Mouse (Mus musculus) yolk sac, embryonic 10.5 days (tissue): ENCODE results near the gene Zfp423.

Experiments used
- DNase-seq: peaks from one replicate; pipeline ENCODE4 v3.0.0-alpha.2; 2017; ENCODE audit warnings: low spot score

Zfp423 gene

DNA sequence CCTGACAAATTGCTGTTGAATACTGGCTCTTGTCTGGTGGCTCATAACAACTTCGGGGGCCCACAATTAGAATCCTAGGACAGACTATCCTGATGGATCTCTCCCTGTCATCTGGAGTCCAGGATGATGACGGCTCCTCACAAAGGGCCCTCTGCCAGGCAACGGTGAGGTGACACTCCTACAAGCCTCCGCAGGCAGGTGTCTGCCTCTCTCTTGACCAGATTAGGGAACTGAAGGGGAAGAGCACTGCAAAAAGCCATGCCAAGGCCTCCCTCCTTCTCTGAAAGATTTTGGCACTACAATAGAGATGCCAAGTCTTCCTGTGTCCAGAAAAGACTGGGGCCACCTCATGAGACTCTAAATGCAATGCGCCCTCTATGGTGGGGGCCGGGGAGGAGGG, 7.1 kb downstream of the Zfp423 start:
- DNase-seq = no peak

DNA sequence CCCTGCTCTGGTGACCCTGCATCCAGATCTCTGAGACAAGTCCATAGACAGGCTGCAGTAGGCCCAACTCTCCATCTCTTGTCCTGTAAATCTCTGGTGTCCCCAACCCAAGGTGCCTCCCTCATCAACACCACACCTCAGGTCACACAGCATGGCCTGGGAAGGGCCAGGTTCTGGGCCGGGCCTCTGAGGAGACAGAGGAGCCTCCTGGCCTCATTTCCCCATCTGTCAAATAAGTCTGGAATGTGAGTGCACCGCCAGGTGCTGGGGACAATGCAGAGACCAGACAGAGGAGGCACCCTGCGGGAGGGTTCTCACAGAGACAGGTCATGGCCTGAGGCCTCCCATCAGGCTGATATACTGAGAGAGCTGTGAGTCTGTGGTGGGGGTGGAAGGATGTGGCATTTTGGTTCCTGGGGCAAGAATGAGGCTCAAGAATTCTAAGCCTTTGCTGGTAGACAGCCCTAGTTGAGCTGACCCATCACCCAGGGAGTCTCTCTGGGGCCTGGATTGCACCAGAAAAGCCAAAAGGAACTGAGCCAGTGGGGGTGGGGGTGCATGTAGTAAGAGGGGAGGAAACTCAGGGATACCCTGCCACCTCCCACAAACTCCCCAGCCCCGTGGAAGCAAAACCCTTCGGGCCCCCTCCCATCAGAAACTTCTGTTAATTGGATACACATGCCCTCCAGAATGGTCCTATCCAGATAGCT, 15.0 kb downstream of the Zfp423 start:
- no peak for DNase-seq

DNA sequence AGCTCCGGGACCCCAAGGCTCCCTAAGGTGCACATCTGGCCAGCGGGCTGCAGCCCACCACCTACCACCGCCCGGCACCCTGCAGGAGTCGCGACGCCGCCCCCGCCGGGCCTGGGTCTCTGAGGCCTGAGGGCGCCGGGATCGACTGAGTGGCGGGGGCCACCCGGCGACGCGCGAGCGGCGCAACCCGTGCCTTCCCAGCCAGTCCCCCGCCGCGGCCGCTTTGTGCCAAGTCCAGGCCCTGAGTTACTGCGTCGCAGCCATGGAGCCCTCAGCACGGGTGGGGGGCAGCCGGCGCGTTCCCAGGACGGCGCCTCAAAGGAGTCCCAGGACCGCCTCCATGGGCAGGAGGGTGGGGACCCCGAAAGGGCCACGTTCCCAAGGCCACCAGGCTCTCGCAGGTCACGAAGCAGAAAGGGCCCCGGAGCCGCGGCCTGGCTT, 15.7 kb downstream of the Zfp423 start:
- no peak for DNase-seq

DNA sequence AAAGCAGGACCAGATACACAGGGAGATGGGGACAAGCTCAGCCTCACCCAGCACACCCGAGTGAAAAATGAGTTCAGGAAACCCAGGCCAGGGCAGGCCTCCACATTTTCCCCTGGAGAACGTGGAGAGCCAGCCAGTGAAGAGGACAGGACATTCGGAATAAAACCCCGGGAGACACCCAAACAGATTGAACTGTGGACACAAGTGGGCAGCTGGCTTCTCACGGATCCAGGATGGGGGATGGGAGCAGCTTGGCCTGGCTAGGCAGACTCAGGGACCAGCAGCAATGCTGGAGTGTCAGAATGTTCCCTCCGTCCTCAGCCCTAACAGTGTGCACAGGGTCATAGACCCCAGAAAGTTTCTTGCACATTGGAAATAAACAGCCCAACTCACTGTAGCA, 18.7 kb downstream of the Zfp423 start:
- DNase-seq = no peak

DNA sequence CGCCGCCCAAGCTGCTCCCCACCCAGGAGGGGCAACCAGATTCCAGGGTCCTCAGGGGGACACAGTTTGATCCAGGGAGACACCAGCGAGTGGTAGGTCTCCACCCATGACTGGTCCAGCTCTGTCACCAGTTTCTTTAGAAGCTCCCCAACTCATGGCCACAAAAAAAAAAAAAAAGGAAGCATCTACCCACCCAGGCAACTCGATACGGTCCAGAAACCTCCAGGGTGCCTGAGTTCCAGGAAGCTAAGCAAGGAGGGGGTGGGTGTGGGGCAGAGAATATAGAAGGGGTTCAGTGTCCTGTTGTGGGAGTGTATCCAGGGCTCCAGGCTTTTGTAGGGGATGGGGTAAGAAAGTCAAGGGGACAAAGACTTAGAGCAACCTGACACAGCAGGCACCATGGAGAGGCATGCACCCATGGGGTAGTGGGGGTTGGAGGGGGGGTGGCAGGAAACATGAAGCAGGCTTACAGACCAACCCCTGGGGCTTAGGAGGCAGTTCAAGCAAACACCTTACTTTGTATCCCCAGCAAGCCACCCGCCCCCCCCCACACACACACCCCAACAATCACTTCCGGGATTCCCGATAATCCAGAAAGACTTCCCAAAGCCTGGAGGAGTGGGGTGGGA, 20.0 kb downstream of the Zfp423 start:
- no peak for DNase-seq

DNA sequence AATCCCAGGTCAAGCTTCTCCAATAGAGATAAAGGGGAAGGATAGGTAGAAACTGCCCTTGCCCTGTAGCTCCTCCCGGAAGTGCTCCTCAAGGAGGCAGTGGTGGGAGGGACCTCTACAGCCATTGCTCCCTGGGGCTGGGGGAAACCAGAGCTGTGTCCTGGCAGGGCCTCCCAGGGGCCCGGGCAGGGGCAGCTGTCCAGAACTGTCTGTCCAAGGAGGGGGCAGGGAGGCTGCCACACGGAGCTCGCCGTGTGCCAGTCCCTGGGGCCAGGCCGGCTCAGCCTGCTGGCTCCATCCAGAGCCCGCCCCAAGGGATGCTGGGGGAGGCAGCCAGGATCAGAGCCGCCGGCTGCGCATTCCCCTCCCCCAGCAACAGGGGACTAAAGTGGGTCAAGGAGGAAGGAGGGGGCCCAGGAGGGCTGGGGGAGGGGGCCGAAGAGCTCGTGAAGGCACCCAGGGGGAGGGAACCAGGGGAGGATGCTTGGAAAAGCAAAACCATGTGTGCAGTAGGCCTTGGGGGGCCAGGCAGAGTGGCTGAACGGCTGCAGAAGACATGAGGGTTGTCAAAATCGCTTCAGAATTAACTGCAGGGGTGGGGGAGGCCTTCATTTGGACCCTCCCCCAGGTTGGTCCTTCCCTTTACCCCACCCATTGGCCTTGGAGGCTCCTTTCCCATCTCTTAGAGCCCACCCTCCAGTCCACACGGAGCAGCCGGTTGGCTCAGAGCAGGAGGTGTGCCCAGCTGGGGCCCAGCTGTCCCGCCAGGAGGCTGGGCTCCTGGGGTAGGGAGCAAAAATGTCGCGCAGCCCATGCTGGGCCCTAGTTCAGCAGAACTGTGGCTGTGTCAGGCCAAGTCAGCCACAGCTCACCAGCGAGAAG, 20.8 kb downstream of the Zfp423 start:
- peak; percentile 75 for DNase-seq

DNA sequence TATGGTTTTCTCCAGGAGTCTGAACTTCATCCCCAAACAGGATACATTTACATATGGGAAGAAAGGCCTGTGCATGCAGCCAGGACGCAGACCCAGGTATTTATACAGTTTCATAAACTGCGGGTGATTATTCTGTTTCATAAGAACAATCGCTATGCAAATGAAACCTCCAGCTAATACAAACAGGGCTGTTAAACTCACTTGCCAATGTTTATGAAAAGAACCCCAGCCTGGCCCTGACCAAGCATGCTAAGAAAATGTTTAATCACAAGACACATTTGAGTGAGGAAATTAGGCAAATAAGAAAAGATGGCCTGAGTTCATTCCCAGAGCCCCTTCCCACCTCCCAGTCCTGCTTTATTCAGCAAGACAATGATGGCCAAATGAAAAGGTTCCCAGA, 22.2 kb downstream of the Zfp423 start:
- no peak for DNase-seq

DNA sequence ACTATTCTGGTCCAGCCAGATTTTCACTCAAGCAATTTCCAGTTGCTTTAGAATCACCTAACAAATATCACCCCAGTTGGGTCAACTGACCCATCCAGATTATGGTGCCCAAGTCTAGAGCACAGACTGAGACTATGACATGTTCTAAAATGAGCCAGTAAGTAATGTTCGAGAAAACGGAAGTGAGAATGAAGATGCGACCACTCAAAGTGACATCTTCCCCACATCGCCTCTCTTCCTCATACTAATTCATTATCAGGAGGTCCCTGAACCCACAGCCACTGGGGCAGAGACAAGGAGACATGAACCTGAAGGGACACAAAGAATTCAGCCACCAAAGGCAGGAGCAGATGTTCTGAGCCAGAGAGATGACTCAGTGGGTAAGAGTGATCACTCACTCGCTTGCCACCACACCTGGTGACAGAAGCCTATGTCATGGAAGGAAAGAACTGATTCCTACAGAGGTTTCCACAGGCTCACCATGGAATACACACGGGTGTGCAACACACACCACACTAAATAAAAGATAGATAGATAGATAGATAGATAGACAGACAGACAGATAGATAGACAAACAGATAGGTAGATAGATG, 24.2 kb downstream of the Zfp423 start:
- no peak for DNase-seq

DNA sequence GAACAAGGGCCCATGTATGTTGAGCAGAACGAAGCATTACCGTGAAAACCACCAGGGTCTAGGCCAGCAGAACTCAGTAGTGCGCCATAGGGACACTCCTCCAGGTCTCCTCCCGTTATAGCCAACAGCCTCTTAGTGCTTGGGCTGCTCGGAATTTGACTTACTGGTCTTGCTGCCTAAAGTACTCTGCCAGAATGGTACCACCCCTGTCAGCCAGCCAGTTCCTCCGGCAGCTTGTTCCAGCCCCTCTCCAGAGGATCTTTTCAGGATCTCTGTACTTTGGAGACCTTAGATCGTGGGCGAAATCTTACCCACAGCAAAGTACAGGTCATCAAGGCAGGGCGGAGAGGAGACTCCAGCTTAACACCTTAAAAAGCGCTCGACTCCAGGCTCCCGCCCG, 25.2 kb downstream of the Zfp423 start:
- no peak for DNase-seq

DNA sequence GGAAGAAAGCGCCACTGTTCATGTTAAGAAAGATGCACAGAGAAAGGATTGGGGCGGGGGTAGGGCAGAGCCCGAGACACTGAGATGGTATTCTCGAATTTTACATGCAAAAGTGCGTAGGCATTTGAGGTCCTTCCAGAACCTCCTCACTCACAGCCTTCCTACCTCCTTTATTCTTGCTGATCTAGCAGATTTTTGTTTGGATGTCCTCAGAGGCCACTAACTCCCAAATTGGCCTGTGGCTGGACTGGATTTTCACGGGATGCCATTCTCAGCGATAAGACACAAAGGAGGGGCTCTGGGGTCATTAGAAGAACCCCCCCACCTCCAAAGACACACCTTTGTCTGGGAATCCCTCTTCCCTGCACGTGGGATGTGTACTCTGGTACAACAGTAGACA, 25.6 kb downstream of the Zfp423 start:
- no peak for DNase-seq

DNA sequence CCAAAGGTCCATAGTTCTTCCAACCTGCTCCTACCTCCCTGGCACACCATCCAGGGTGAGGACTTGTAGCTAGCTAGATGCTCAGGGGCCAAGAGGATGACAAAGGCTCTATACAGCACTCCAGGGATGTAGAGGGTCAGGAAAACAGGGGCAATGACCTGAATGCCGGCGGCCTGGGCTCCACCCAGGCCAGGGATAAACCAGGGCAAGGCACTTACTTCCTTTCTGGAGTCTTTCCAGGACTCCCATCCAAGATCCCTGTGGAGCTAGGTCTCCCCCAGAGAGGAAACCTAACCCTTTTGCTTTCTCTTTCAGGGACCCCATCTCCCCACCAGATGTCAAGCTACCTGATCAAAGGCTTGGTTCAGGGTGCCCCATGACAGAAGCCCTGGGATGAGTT, 30.5 kb downstream of the Zfp423 start:
- DNase-seq = no peak

DNA sequence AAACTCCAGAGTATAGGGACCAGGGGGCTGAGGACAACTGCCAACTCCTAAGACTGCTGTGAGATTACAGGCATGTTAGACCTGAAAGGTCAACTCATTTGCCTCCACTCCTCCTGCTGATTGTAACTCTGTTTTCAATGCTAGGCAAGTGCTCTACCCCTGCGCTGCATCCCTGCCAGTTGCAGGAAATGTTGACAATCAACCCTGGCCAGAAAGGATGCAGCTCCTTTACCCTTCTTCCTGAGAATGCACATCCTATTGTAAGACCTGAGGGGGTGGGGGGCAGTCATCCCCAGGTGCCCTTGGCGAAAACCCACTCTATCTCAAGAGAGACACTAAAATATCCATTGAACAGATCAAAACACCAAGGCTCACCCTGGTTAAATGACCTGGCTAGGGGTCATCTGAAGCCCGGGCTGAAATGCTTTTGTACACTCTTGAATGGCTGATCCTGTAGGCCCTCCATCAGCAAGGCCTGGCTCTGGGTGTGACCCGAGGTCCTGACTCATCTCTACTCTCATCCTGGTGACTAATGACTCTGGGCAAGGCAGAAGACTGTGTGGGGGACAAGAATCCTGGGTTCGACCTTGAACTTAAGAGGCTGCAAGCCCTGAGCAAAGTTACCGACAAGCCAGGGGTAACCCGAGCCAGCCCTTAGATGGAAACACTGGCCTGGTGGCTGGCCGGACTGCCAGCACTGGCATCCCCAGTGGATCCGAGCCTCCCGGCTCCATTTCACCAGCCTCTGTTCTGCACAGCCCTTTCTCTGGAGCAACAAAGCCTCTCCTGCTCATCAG, 32.2 kb downstream of the Zfp423 start:
- DNase-seq = no peak

DNA sequence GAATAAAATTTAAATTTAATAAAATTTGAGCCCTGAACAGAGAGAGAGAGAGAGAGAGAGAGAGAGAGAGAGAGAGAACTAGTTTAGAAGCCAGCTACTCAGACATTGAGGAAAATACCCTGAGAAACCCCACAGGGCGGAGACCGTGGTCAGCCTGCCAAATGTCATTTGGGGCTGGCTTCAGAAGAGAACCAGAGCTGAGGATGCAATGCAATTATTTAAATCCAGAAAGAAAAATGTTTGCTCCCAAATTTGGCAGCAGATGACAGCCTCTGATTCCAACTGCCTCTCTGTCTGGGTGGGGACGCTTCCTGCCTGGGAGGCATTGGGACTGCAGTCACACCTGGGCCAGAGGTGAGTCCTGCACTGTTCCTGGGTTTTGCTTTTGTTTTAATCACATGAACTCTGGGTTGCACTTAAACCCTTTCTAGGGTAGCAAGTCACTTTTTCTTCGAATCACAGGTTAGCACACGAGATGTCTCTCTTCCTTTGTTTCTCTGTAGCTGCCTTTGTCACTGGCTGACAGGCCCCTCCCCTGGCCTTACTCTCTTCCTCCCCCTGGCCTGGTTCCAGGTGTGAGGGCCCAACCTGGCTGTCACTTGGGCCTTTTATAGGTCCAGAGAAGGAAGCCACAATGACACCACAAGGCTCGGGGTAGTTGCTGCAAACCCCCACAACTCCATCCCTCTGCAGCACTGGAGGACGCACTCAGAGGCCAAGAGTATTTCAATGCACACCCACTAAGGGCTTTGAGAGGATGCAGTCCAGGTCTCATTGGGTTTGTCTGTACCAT, 33.1 kb downstream of the Zfp423 start:
- DNase-seq = no peak

DNA sequence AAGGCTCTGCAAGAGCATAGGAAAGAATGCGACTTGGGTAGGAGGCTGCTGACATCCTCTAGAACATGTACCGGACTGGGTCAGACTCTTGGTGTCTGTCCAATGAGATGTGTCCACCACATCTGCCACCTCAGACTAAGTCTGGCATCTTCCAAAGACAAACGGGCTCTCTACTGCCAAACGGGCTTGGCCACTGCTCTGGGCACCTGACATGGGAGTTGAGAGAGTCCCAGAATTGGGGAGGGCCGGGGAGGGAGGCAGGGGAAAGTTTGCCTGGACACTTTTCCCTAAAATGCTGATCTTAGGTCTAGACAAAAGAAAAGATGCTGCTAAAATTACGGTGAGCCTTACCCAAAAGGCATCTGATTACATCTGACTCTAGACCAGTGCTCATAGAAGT, 36.5 kb downstream of the Zfp423 start:
- DNase-seq = no peak

DNA sequence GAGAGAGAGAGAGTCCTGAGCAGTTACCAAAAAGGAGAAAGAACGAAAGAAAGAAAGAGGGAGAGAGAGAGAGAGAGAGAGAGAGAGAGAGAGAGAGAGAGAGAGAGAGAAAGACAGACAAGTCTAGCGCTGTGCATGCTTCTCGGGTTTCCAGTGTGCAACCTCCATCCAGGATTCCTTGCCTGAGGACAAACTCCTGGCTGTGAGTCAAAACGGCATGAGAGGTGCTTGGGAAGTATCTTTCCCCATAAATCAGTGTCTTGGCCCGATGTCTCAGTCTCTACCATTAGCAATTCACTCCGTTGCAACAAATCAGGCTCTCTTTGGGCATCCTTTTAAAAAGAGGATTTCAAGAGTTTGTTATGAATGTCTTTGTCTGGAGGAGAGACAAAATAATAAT, 36.9 kb downstream of the Zfp423 start:
- no peak for DNase-seq

DNA sequence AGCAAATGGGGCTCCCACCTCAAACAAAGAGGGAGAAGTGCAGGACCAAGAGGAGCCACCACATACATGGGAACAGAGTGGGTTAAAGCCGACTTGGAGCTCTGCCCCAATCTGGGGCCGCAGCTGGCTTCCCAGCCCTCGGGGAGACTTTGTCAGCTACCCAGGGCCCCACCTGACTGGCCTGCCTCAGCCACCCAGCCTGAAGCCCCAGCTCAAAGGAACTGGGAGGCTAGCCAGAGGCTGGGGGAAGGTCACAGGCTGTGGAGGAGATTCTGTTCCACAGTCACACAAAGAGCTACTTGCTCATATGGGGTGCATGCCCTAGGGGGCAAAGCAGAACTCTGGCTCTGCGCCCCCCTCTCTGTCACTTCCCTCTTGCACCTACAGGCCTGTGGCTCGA, 41.4 kb downstream of the Zfp423 start:
- DNase-seq = no peak

DNA sequence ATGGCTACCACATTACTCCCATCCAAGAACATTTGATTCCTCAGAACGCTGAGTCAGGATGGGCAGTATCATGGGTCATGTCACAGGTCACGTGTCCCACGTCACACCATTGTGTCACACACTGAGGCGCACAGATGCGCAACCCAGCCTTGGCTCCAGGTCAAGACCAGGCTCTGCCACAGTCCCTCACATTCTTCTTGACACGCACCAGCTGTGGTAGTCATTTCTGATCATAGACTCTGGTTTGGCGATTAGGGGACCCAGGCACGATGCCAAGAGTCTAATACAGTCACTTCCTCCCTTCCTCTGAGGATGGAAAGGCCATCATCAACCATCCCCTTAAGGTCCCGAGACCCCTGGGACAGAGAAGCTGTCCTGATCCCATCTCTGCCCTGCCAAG, 43.6 kb downstream of the Zfp423 start:
- DNase-seq = no peak

DNA sequence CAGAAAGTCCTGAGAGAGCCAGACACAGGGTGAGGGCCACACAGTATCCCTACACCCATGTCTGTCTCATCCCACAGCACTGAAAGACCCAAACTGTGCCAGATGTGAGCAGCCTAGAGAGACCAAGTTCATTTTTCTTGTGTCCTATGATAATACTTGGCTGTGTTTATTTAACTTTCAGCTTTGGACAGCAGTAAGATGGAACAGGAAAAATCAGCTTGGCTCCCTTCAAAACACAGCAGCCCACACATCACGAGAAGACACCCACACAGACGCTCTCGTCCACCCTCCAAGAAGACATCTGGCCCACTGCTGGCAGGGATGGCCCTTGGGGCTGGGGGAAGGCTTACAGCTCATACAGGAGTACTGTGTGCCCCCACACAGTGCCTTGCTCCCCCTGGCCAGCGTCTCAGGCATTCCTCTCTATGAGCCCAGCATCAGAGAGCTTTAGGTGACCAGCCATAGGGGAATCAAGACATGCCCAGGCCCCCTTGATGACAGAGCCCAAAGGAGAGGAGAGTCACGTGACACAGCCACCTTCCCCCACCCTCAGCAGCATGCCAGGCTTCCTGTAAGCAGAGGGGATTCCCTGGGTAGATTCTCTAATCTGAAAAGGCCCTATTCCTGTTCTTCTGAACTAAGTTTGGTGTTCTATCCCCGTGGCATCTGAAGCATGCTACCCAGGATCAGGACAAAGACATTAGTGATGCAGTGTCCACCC, 45.0 kb downstream of the Zfp423 start:
- no peak for DNase-seq

DNA sequence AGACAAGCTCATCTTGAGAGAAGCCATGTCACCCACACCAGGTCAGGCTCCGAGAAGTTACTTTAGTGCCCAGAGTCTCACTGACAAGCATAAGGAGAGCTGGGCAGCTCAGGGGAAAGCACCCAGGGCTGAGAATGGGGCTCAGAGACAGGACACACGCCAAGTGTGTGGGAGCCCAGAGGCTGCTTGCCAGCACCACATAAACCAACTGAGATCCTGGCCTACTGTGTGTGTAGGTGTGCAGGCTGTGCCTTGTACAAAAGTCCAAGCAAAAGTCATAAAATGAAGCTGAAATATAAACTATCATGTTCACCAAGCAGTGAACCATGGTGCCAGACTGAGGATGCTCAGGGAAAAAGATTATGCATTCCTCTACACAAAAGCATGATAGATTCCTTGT, 50.5 kb downstream of the Zfp423 start:
- DNase-seq = no peak

DNA sequence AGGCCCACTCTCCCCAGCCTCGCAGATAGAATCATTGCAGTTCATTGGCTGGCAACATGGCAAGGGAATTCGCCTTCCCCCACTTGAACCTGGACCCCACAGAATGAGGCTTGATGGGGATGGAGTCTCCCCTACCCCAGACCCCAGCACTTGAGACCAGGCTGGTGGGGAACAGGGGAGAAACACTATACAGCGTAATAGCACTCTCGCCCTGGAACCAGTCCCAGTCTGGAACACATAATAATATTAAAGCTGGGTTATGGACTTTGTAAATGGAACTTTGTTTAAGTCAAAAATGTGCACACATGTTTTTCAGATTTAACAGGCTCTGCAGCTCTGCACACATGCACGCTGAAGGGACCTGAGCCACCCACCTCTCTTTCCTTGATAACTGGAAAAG, 54.0 kb downstream of the Zfp423 start:
- DNase-seq = no peak
